Mouse (Mus musculus): ENCODE results near the gene Ehd1.
"Not testable (repeated sequence)": the region's sequence is repeated elsewhere in the genome, so short reads cannot be mapped to it uniquely, and the experiment has no call there.

The Ehd1 gene

DNA sequence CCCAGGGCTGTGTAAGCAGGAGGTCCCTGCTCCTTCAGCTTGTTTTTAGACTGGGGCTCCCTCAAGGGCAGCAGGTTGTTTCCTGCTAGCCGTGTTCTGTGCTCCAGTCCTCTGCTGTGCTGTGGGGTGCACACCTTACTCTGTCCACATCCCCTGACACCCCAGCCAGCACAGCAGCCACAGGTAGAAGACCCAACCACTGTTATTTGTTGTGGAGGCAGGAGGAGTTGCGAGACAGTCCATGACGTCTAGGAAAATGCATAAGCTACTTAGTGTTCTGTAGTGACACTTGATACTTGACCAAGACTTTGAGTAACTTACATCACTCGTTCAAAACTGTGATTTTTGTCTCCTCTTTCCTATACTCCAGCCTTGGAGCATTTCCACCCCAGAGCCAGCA, 22.5 kb downstream of the Ehd1 start:
- in situ Hi-C loops (cut with MboI, MseI) = no loop called here

DNA sequence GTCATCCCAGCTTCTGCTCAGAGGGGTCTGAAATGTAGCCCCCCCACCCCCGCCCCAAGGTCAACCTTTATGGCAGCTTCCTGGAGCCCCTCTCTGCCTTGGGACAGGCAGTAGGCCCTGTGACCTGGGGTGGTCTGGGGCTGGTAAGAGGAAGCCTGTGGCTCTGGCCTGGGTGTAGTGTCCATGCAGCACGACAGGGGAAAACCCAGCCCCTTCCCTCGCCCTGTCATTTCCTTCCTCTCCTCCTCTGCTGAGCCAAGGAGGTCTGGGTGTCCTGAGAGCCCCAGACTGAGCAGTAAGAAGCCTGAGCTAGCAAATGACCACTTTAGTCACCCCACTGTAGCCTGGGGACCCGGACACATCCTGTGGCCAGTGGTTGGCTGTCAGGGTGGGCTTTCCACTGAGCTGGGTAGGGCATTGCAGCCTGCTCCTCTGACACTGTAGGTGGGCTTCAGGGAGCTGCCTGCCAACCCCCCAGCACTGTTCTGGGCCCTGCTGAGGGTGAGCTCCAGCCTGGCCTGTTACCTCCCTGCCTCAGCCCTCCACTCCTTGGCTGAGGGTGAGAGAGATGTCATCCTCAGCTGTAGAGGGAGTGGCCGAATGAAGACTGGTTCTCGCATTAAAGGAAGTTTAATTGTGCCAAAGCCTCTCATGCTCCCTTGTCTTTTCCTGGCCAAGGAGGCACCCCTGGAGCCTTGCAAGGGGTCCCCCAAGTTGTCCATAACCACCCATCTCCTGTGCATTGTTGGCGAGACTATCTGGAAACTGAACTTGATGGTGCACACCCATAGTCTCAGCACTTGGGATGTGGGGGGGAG, 23.1 kb downstream of the Ehd1 start:
- in situ Hi-C loops (cut with MboI, MseI) = loop anchor here in 1 of 2 experiments (10.0 kb wide), 1 partner anchor 485 kb away; no protein-coding TSS in a partner anchor

DNA sequence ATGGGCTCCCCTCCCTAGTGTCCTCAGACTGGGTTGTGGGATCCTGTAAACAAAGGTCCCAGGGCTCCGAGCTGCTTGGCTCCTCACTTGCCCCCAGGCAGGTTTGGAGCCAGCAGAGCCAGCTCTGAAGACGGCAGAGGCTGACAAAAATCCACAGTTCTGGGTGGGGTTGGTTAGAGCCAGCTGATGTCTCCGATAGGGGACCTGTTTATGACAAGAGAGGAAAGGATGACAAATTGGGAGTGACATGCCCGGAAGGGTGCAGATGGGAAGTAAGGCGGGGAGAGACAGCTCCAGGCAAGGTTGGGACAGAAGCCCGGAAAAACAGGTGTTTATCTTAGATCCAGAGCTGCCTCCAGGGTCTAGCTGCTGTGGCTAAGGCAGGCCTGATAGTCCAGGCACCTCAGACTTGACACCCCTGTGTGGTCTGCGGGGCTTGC, 23.9 kb downstream of the Ehd1 start:
- in situ Hi-C loops (cut with MboI, MseI) = loop anchor here in 1 of 2 experiments (10.0 kb wide), 1 partner anchor 486 kb away; no protein-coding TSS in a partner anchor

DNA sequence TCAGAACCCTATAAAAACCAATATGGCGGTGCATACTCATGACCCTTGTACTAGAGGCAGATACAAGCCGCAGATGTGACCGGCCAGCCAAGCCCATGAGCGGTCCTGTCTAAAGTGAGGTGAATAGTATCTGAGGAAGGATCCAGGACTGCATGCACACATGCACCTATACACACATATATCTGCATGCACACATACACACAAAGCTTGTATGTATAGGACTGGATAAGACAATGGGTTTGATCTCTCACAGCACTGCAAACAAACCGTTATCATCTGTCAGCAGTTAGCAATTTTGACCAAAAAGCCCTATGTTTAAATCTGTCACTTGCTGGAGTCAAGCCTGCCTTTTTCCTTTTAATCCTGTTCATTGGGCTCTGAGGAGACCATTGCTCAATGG, 25.6 kb downstream of the Ehd1 start:
- in situ Hi-C loops (cut with MboI, MseI) = loop anchor here in 1 of 2 experiments (10.0 kb wide), 1 partner anchor 487 kb away; no protein-coding TSS in a partner anchor

DNA sequence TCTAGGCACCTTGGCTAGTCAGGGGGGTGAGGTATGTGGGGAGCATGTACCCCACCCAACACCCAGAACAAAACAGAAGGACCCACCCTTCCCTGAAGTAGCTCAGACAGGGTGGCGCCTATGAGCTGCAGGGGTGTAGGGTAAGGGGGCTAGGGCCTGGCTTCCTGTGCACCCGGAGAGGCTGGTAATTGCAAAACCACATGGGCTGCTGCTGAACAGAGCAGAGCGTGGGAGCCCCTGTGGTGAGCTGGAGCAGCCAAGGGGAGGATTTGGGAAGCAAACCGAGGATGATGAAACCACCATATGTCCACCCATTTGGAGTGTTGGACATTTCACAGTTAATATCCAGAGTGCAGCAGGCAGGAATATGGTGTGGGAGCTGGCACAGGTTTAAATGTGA, 26.0 kb downstream of the Ehd1 start:
- in situ Hi-C loops (cut with MboI, MseI) = loop anchor here in 1 of 2 experiments (10.0 kb wide), 1 partner anchor 488 kb away; no protein-coding TSS in a partner anchor

DNA sequence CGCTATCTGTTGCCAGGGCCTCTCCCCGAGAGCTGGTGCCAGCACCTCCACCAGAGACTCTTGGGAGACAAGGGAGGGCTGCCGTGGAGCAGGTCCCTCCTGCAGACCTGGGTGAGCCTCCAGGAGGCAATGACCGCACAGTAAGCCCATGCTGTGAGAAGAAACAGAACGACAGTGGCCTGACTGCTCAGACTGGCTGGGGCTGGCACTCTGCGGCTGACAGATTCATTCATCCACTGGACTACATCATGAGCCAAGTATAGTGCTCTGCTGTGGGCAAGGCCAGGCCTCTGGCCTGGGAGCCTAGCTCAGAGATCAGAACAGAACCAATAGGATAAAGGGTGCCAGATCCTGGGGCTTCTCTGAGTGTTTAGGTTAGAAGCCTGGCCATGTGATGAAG, 27.3 kb downstream of the Ehd1 start:
- in situ Hi-C loops (cut with MboI, MseI) = loop anchor here in 1 of 2 experiments (10.0 kb wide), 1 partner anchor 489 kb away; no protein-coding TSS in a partner anchor

DNA sequence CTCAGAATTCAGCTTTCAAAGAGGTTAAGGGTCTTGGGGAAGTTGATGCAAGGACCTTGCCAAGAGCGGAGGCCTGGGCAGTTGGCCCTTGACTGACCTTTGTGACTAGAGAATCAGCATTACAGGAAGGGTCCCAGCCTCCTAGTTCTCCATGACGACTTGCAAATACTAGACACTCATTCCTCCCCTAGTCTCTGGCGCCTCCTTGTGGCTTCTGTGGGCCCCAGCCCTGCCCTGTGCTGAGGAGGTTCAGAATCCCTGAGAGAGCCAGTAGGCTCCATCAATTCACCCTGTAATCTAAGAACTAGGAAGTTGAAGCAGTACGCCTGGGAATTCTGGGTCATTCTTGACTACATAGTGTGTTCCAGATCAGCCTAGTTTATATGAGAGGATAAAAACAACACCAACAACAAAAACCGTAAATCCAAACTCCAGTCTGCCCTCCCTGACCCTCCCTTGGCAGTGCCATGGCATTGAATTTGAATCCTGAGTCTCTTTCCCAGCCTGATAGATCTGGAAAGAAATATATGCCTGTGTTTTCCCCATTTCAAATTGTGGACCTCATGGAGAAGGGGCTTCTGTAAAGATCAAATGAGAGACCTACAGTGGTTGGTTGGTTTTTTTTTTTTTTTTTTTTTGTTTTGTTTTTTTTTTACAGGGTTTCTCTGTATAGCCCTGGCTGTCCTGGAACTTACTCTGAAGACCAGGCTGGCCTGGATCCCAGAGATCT, 28.4 kb downstream of the Ehd1 start:
- in situ Hi-C loops (cut with MboI, MseI) = loop anchor here (5.0 to 10.0 kb wide), 3 partner anchors 33 to 490 kb away; no protein-coding TSS in a partner anchor

DNA sequence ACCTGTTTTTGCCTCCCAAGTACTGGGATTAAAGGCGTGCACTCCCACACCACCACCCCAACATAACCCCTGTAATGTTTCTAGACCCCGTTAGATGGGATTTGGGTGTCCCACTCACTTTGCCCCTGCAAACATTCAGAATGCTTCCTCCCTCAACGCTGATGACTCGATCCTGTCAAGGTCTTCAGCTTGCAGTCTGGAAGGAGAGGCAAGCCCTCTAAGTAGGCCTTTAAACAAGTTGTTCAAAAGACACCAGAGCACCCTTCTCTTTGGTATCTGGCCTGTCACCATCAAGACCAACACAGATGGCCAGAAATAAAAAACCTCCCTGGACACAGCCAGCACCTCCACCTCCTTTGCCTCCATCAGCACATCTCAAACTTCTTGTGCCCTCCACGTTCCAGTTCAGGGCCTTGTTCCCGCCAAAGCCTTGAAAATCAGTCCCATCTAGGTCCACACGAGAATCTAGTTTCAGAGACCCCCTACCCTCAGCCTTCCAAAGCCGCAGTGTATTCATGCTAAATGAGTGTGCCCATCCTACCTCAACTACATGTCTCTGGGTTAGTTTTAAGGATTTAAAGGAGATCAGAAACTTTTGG, 29.1 kb downstream of the Ehd1 start:
- in situ Hi-C loops (cut with MboI, MseI) = loop anchor here (5.0 to 10.0 kb wide), 3 partner anchors 33 to 491 kb away; no protein-coding TSS in a partner anchor

DNA sequence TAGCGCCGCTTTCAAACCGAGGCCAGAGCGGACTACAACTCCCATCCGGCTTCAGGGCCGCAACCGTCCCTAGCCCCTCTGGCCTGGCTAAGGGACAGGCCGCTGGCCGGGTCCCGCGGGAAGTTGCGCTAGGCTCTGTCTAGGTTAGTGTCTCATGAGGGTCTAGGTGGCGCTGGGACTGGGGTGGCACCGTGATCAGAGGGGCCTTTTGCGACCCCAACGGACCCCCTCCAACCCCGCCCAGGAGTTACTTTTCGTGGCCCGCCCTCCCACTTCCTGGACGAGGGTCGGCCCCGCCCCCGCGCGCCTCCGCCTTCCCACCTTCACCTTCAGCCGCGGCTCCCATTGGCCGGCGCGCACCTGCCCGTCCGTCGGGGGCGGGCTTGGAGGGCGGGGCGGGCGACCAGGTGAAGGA, 29.6 kb downstream of the Ehd1 start, which contains the start of gene Cdc42bpg:
Gene Cdc42bpg, plus strand, starts transcription at position 320 of the 415 bp plus-strand sequence.
- in situ Hi-C loops (cut with MboI, MseI) = loop anchor here (5.0 to 10.0 kb wide), 3 partner anchors 34 to 491 kb away; no protein-coding TSS in a partner anchor

DNA sequence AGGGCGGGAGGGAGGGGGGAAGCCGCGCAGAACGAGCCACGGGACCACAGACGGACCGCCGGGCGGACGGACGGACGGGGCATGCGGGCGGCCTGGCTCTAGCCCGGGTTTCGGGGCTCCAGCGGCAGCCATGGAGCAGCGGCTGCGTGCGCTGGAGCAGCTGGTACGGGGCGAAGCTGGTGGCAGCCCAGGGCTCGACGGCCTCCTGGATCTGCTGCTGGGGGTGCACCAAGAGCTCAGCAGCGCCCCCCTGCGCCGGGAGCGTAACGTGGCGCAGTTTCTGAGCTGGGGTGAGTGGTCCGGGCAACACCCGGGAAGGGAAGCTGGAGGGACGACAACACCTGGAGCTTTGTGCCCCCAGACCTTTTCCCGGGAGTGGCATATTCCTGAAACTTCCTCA, 30.1 kb downstream of the Ehd1 start:
- in situ Hi-C loops (cut with MboI, MseI) = loop anchor here (5.0 to 10.0 kb wide), 3 partner anchors 34 to 492 kb away; no protein-coding TSS in a partner anchor

DNA sequence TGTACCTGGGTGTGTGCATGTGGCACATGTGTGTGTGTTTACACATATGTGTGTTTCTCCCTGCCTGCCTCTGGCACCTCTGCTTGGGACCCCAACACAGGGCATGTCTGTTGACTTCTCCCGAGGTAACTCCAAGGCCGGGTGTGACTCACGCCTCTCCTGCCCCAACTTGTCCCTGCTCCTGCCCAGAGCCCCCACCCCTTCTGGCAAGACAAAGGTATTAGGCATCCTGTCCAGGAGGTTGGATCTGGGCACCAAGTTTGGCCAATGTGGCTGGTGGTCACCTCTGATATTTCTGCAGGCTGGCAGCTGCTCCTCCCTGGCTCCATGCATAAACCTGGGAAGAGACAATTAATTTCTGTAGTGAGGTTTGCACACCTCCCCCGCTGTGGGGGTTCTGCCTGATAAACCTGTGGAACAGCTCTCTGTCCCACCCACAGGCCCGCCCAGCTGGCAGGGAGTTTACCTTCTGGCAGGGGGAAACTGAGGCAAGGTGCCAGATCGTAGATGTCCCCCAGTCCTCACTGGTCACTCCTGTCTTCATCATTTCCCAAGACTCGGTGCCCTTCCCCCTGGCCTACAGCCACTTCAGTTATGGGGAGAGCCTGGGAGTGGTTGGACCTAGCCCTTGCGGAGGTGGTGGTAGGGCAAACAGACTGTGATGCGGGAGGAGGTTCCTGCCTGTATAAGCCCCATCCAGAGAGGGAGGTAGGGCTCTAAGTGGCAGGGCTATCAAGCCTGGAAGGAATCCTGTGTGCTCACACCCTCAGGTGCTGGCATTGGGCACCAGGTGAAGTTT, 31.4 kb downstream of the Ehd1 start:
- in situ Hi-C loops (cut with MboI, MseI) = loop anchor here (5.0 to 10.0 kb wide), 3 partner anchors 36 to 493 kb away; no protein-coding TSS in a partner anchor

DNA sequence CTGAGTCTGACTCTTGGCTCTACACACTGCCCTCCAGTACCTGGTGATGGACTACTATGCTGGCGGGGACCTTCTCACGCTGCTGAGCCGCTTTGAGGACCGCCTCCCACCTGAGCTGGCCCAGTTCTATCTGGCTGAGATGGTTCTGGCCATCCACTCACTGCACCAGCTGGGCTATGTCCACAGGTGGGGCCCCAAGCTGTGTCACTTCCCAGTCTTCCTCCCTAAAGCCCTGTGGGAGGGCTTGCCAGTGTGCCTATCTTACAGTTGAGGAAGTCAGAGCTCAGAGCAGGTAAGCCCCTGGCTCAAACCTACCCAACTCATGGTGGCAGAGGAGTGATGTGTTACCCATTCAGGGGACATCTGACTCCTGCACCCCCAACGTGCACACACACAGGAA, 33.7 kb downstream of the Ehd1 start:
- in situ Hi-C loops (cut with MboI, MseI) = no loop called here

DNA sequence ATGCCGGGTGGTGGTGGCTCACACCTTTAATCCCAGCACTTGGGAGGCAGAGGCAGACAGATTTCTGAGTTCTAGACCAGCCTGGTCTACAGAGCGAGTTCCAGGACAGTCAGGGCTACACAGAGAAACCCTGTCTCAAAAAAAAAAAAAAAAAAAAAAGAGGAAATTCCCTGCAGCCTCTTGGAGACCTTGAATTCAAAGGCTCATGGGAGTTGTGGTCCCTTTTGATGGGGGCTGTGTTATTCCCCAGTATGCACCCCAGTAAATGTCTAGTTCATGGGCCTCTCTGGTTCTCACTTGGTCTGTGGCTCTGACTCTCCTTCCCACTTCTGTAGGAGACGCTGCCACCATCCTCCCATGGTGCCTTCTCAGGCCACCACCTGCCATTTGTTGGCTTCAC, 35.3 kb downstream of the Ehd1 start:
- in situ Hi-C loops (cut with MboI, MseI) = not testable (repeated sequence)

DNA sequence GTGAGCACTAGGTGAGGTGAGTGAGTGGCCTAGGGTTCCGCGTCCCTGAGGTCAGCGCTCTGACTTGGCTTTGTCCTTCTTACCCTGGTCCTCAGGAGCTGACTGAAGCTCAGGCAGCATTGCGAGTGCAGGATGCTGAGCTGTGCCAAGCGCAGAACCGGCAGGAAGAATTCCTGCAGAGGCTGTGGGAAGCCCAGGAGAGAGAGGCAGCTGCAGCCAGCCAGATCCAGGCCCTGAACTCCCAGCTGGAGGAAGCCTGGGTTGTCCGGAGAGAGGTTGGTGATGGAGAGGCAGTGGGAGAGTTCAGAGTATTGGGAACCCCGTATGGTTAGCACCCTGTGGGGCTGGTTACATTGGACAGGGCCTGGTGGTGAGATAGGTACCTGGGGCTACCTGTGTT, 37.3 kb downstream of the Ehd1 start:
- in situ Hi-C loops (cut with MboI, MseI) = no loop called here

DNA sequence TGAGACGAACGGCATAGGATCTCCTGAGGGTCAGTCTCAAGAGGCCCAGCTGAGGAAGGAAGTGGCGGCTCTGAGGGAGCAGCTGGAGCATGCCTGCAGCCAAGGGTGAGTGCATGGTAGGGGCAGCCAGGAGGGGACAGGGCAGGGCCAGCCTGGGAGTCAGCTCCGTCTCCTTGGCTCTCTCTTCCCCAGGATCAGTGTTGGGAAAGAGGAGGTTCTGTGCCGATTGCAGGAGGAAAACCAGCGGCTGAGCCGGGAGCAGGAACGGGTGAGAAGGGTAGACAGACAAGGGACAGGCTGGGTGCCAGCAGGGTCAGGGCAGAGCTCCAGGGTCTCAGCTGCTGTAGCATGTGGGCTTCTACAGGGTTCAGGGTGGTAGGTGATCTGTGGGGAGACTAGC, 38.0 kb downstream of the Ehd1 start:
- in situ Hi-C loops (cut with MboI, MseI) = no loop called here

DNA sequence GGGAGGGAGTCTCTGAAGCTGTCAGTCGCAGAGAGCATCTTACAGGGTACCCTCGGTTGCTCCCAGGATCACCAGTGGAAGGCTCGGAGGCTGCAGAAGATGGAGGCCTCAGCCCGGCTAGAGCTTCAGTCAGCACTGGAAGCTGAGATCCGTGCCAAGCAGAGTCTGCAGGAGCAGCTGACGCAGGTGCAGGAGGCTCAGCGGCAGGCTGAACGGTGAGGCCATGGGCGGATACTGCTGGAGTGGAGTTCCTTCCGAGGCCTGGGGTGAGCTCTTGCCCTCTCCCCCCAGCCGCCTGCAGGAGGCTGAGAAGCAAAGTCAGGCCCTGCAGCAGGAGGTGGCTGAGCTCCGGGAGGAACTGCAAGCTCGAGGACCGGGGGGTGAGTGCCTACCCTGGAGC, 39.0 kb downstream of the Ehd1 start:
- in situ Hi-C loops (cut with MboI, MseI) = no loop called here

DNA sequence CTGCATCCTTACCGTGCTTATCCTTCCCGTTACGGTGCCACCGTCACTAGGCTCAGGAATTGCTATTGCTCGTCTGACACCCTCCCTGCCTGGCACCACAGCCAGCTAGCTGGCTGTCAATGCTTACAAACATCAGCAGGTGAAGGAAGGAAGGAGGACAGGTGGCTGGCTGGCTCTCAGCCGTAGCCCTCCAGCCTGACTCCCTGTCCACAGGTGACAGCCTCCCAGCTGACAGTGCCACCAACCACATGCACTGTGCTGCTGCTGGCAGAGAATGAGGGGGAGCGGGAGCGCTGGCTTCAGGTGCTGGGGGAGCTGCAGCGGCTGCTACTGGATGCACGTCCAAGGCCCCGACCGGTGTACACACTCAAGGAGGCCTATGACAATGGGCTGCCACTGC, 41.6 kb downstream of the Ehd1 start:
- in situ Hi-C loops (cut with MboI, MseI) = no loop called here

DNA sequence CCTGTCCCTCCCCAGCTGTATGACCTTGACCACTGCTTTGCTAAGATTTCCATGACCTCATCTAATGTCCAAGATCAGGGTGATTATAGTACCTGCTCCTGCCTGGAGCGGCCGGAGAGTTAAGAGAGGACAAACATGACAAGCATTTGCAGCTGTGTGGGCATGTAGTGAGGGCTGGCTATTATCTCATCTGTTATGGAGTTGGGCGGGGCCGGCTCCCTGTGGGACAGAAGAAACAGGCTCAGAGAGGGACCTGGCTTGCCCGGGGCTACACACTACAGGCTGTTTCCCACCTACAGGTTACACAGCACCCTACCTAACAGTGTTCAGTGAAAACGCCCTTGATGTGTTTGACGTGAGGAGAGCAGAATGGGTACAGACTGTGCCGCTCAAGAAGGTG, 44.8 kb downstream of the Ehd1 start:
- in situ Hi-C loops (cut with MboI, MseI) = no loop called here

DNA sequence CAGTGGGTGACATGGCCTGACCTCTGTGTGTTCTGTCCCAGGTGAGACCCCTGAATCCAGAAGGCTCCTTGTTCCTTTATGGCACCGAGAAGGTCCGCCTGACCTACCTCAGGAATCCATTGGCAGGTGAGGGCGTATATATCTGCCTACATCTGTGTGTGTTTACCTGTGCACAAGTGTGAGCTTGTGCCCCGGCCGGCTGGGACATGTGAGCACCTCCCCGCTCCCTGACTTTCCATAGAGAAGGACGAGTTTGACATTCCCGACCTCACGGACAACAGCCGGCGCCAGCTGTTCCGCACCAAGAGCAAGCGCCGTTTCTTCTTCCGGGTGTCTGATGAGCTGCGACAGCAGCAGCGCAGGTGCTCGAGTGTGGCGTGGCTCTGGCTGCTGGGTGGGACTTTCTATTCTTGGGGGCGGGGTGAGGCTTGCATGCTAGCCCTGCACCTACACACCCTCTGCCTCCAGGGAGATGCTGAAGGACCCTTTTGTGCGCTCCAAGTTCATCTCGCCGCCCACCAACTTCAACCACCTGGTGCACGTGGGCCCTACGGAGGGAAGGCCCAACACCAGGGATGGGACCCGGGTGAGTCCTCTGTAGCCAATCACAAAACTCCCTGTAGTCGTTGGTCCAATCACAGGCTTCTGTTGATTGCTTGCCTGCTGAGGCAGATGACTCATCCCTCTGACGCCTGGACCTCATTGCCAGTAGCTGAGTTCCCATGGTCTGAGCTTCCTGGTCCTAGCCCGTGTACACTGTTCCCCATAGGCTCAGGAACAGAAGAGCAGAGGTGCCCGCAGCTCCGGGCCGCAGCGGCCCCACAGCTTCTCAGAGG, 45.5 kb downstream of the Ehd1 start:
- in situ Hi-C loops (cut with MboI, MseI) = no loop called here

DNA sequence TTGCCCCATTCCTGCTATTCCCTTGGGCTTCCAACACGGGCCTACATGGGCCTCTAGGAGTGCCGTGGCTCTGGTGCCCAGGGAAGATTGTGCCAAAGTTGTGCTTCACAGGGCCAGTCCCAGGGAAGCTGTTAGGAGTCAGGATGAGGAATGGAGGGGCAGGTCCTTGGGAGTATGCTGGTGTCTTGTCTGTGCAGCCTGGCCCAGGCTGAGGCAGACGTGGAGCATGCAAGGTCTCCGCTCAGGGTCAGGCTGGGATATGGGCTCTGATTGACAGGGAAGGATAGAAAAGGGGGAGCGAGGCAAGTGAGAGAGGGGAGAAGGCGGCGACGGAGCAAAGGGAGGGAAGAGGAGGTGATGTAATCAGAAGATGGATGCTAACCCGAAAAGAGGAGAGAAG, 48.2 kb downstream of the Ehd1 start:
- in situ Hi-C loops (cut with MboI, MseI) = no loop called here

Data from T-helper 17 cell (primary cell).